Mouse (Mus musculus) central nervous system, embryonic 18 days (tissue): ENCODE measurements around the gene Pik3r5. TPM values are rescaled to one million over a fixed set of nuclear protein-coding genes. Genes with fewer than 3 reads are reported as not detected.

Source experiments
- polyA plus RNA-seq: library from polyadenylated mRNA; depleted of rRNA; stranded (reverse); fragments of >200 nt; gene quantifications from 2 replicates; pipeline ENCODE4 v1.2.3, GENCODE M21; 2012; rRNA removed

Gene Pik3r5
- polyA plus RNA-seq: 0.45 and 0.58 TPM in 2 replicates

DNA sequence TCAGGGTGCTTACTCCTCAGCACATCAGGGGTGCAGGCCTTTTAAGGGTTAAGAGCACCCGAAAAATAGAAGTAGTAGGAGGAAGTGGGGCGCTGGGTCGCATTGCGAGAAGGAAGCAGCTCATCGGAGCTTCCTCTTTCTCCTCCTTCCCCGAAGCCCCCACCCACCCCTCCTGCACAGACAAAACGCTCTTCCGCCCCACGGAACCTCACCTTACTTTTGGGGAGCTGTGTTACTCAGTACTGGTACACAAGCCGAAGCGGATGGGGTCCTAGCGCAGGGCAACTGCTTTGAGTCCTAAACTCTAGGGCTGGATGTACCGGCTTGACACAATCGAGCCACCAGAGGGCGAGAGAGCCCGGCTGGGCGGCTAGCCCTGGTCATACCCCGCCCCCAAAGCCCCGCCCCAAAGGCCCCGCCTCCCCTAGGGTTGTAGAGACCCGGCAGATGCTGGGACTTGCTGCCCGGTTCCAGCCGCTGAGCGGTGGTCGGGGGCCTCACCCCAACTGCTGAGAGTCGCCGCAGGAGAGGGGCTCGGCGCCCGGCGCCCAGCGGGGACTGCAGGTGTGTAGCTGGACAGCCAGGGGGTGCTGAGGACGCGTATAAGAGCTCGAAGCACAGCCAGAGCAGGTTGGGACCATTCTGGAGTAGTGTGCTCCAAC, at the start of gene Pik3r5:
Gene Pik3r5 (plus strand): TSS at position 423 of the 662 bp plus-strand sequence.

DNA sequence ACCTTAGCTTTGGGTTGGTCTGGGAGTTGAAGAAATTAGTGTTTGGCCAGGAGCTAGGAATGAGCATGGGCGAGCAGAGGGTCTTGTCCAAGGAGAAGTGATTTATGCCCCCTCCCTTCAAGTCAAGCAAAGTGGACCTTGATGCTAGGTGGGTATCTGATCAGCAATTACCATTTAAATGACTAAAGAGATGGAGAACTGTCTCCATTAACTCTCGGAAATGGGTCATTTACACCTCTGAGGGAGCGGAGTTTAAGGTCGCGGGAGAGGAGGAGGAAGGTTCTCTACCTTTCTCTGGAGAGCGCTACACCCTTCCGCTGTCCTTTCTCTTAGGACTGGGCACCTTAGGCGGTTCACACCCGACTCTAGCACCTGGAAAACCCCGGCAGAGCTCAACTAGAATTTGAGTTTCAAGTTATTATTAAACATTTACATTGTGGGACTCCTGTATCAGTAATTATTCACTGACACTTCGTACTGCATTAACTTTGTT, 31.1 kb upstream of the Pik3r5 start, which contains the start of gene Ntn1:
Gene Ntn1 (minus strand): TSS at position 97 of the 493 bp plus-strand sequence.

DNA sequence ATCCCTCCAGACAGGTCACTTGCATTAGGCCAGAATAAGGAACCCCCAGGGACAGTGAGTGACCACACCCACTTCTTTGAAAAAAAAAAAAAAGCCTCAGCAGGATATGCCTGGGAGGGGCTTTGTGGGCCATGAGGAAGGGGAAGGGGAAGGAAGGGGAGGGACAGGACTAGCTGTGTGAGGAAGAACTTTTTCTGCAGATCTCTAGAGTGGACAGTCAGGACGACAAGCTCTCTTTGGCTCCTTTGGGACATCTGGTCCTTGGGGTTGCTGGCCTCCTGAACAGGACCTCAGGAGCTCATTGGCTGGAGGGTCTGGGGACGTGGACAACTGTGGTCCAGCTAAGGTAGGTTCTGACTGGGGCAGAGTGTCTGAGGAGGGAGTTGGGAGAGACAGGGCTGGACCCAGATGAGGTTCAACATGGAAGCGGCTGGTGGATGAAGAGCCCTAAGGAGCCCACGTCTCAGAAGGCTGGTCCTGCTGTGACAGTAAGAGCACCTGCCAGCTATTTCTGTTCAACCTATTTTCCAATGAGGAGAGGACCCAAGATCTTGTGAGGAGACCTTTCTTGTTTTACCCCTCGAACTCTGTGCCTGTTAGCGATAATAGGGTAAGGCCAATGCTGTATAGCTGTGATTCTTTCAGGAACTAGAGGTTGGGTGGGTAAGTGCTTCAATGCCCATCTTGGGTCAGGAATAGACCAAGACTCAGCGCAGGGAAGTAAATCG, 71.1 kb downstream of the Pik3r5 start, which contains the start of gene Pik3r6:
Gene Pik3r6 (plus strand): TSS at position 118 of the 728 bp plus-strand sequence.

Other genes starting within 250 kb of the Pik3r5 start
- 15.6 and 19.1 TPM in 2 replicates for gene Ntn1, start 31.3 kb upstream of the Pik3r5 start, polyA plus RNA-seq
- gene Pik3r6, start 70.9 kb downstream of the Pik3r5 start, polyA plus RNA-seq: 2.2 and 2.4 TPM in 2 replicates
- gene Mfsd6l, start 124.1 kb downstream of the Pik3r5 start, polyA plus RNA-seq: 0.09 and 0.15 TPM in 2 replicates
- 0.44 and 0.53 TPM in 2 replicates for gene Ccdc42, start 154.9 kb downstream of the Pik3r5 start, polyA plus RNA-seq